Mouse (Mus musculus): ENCODE results near the gene Med12l.

Med12l gene

DNA sequence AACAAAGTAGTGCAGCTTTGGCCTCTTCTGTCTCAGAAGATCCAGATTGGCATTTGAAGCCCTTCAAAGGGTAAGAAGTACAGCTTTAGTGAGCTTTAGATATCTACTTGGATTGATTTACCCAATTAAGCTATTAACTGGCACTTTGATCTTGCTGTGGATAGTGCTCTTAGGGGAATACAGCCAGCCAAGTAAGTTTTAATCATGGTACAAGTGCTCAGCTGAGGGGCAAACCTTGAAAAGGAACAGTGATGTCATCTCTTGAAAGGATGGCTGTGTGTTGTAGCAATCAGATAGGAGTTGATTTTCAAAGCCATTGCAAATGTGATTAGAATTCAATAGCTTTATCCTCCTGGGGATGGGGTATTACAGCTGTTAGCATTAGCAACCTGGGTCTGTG lies 176.5 kb downstream of the Med12l start:
- in situ Hi-C loops (cut with MboI, MseI), result no loop called here

- in situ Hi-C loops (cut with MboI, MseI), result no loop called here
Measured at GRCm38 (mm10) chr3:59185662-59186061, 180.0 kb downstream of the Med12l start.

GRCm38 (mm10) chr3:59187336-59187735 lies 181.7 kb downstream of the Med12l start:
- in situ Hi-C loops (cut with MboI, MseI), result no loop called here

DNA sequence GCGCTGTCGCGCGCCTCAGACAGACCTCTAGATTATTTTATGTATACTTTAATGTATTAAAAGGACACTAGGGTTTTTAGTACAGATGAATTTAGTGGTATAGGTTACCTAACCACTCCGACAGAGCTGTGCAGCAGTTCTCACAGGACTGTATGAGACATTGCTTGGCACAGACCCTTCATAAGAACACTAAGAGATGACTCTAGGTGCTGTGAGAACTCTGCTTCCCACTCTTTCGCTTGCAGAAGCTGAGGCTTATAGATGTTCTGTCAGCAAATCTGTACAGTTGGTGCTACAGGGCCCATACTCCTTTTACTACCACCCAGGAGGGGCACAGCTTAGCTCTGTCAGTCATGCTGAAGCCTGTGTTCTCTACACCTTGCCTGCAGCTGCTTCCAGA lies 186.0 kb downstream of the Med12l start:
- in situ Hi-C loops (cut with MboI, MseI), result no loop called here

DNA sequence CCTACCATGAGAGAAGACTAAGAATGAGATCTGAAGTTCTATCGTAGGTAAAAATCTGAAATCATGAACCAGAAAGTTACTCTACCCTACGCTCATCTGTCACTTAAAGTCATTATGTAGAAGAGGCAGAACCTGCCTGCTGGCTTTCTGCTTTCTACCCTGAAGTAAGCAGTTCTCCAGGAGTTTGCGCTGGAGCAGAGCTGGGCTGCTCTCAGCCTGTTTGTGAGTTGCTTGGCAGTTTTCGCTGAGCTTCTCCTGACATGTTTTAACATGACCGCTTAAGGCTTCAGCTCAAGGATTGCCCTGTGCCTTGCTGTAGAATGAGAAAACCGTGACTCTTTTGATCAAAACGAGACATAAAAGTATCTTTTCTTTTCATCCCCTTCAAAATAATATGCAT lies 188.5 kb downstream of the Med12l start:
- in situ Hi-C loops (cut with MboI, MseI), result no loop called here

- in situ Hi-C loops (cut with MboI, MseI), result no loop called here
Measured at GRCm38 (mm10) chr3:59194938-59195337, 189.3 kb downstream of the Med12l start, which contains the start of gene Gpr87. Gene Gpr87, minus strand, starts transcription at chr3:59195104.

- in situ Hi-C loops (cut with MboI, MseI), result no loop called here
Measured at GRCm38 (mm10) chr3:59197329-59197948, 191.8 kb downstream of the Med12l start.

GRCm38 (mm10) chr3:59203802-59204520 lies 198.3 kb downstream of the Med12l start:
- in situ Hi-C loops (cut with MboI, MseI), result loop anchor here (10.0 kb wide), 1 partner anchor 89 kb away; no protein-coding TSS in a partner anchor

GRCm38 (mm10) chr3:59204719-59205503 lies 199.3 kb downstream of the Med12l start:
- in situ Hi-C loops (cut with MboI, MseI), result loop anchor here (10.0 kb wide), 1 partner anchor 90 kb away; no protein-coding TSS in a partner anchor

DNA sequence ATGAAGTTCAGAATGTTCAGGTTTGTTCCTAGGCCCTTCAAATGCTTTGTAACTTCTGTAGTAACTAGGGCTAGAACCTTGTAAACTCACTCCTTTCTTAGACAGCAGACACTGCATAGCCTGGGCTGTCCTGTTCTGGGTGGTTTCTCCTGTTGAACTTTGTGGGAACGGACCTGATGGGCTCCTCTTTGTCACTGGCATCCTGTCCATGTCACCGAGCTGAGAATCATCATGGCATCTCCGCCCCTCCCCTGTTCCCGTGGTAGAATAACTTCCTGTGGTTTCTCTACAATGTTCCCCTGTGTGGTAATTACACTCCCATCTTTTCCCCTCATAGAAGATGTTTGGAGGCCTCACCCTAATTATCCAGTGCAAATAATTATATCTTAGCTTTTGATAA lies 200.3 kb downstream of the Med12l start:
- in situ Hi-C loops (cut with MboI, MseI), result loop anchor here (10.0 kb wide), 1 partner anchor 91 kb away; no protein-coding TSS in a partner anchor

GRCm38 (mm10) chr3:59208650-59209548 lies 203.3 kb downstream of the Med12l start:
- in situ Hi-C loops (cut with MboI, MseI), result loop anchor here (10.0 kb wide), 1 partner anchor 94 kb away; no protein-coding TSS in a partner anchor

DNA sequence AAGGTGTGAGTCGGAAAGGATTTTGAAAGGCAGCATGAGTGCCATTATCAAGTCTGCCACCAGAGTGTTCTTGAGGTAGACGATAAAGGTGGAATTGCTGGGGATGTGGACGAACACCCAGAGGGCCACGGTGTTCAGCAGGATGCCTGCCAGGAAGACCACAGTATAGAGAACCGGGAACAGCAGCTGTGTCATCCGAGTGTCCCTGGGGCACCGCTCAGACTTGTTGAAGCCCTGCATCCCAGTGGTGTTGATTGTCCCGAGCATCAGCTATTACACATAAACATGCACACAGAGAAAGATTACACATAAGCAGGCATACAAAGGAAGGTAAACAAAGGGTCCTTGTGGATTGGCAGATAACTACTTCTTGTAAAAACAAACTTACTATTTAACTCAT lies 204.5 kb downstream of the Med12l start:
- in situ Hi-C loops (cut with MboI, MseI), result no loop called here

- in situ Hi-C loops (cut with MboI, MseI), result no loop called here
Measured at GRCm38 (mm10) chr3:59210727-59211126, 205.1 kb downstream of the Med12l start, which contains the start of gene P2ry13. Gene P2ry13, minus strand, starts transcription at chr3:59210882.

DNA sequence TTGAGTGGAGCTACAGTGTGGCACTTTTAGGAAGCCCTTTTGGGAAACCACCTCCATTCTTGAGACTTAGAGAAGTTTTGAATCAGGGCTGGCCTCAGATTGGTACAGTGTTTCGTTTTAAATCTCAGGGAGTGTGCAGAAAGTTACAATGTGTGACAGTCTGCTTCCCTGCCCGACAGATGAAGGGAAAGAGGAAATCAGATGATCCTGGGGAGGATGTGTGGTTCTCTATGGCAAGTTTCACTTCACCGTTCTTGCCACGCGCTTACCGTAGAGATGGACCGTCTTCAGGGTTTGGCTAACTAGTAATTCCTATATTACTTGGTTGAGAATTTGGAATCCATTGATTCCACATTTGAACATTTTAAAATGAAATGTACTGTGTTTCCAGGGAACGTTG lies 206.2 kb downstream of the Med12l start:
- in situ Hi-C loops (cut with MboI, MseI), result no loop called here

DNA sequence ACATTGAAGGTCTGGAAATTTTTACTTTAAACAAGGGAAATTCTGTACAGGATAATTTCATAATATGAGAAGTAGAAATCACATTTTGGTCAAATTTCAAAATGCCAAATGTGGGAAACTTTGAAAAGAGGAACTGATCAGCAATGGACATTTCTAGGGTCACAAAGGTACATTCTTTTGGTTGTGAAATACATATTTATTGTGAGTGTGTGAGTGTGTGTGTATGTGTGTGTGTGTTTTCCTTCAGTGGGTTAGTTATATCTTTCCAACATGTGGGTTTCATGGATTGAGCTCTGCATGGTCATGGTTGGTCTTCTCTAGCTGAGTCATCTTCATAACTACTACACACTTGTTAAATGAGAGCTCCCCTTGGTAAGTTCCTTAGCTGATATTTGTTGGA lies 206.8 kb downstream of the Med12l start:
- in situ Hi-C loops (cut with MboI, MseI), result no loop called here

GRCm38 (mm10) chr3:59217211-59217610 lies 211.6 kb downstream of the Med12l start:
- in situ Hi-C loops (cut with MboI, MseI), result no loop called here

GRCm38 (mm10) chr3:59219326-59219725 lies 213.7 kb downstream of the Med12l start:
- in situ Hi-C loops (cut with MboI, MseI), result no loop called here

- in situ Hi-C loops (cut with MboI, MseI), result no loop called here
Measured at GRCm38 (mm10) chr3:59222303-59222702, 216.7 kb downstream of the Med12l start.

DNA sequence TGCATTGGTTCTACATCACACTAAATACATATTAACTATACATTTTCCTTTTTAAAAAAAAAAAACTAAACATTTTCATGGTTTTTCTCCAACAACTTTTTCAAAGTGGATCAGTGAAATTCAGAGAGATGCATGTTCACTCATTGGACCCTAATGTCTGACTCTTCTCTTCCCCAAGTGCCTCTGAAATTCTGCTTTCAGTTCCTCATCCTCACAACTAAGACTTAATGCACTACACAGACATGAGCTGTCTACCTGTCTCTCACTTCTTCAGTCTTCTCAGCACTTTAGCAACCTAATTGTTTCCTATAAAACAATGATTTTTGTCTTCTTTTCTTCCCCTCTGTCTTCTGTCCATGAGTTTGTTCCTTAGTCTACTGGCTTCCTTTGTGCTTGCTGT lies 219.8 kb downstream of the Med12l start:
- in situ Hi-C loops (cut with MboI, MseI), result no loop called here

GRCm38 (mm10) chr3:59227696-59228095 lies 222.1 kb downstream of the Med12l start:
- in situ Hi-C loops (cut with MboI, MseI), result no loop called here

All from T-helper 1 cell (primary cell).